Mouse (Mus musculus) midbrain, embryonic 16.5 days (tissue): ENCODE results near the gene Il12rb1. TPM values are rescaled to one million over a fixed set of nuclear protein-coding genes. Genes with fewer than 3 reads are reported as not detected.
A peak's percentile ranks its signal among the peaks of the same experiment; 100 is the strongest.

Experiments used
- ATAC-seq: fragments of 200-750 bp; cut with Nextera tagmentation; 2 replicates; pipeline ENCODE4 v1.8.0; 2017; ENCODE audit warnings: moderate TSS enrichment
- H3K27ac ChIP-seq: fragments of 300-500 bp; sonication (generic); 2 replicates; pipeline ENCODE4 v1.5.1; 2014; ENCODE audit warnings: mild to moderate bottlenecking, low read length, mixed read lengths
- H3K27me3 ChIP-seq: fragments of 300-500 bp; sonication (generic); 2 replicates; pipeline ENCODE4 v1.6.1; 2014; ENCODE audit warnings: low read depth, low read length, mixed read lengths; ENCODE audit not compliant: control insufficient read depth, insufficient read depth
- H3K36me3 ChIP-seq: fragments of 300-500 bp; sonication (generic); 2 replicates; pipeline ENCODE4 v1.6.1; 2014; ENCODE audit warnings: mild to moderate bottlenecking, low read length, moderate library complexity, mixed read lengths; ENCODE audit not compliant: control insufficient read depth, insufficient read depth
- H3K4me1 ChIP-seq: fragments of 300-500 bp; sonication (generic); 2 replicates; pipeline ENCODE4 v1.6.1; 2014; ENCODE audit warnings: mild to moderate bottlenecking, low read length, mixed read lengths; ENCODE audit not compliant: control insufficient read depth, insufficient read depth
- H3K4me2 ChIP-seq: fragments of 300-500 bp; sonication (generic); 2 replicates; pipeline ENCODE4 v1.6.1; 2014; ENCODE audit warnings: mild to moderate bottlenecking, low read length, mixed read lengths
- H3K4me3 ChIP-seq: fragments of 300-500 bp; sonication (generic); 2 replicates; pipeline ENCODE4 v1.5.1; 2014; ENCODE audit warnings: low read depth, mild to moderate bottlenecking, low read length, moderate library complexity, mixed read lengths
- H3K9ac ChIP-seq: fragments of 300-500 bp; sonication (generic); 2 replicates; pipeline ENCODE4 v1.6.1; 2014; ENCODE audit warnings: low read depth, low read length, mixed read lengths
- H3K9me3 ChIP-seq: fragments of 300-500 bp; sonication (generic); replicated peaks from 2 replicates; pipeline ENCODE4 v1.6.1; 2014; ENCODE audit warnings: mild to moderate bottlenecking, low read length, mixed read lengths; ENCODE audit not compliant: control insufficient read depth, poor library complexity, severe bottlenecking
- WGBS: fragments of 180-500 bp; shearing (Covaris S2); extraction: QIAGEN DNeasy Blood & Tissue Kit; methylation state at CpG from one replicate; pipeline ENCODE4 v1.1.7; 2014; 5-methylcytosine and 5-hydroxymethylcytosine counted together
- polyA plus RNA-seq: library from polyadenylated mRNA; unstranded; fragments of >200 nt; fragmentation: Nextera tagmentation; extraction: Ambion mirVana; gene quantifications from 2 replicates; pipeline ENCODE4 v1.2.1, GENCODE M21; 2015

Gene Il12rb1
- polyA plus RNA-seq, 1 experiment from 2014 or later = 0.08 TPM

- ATAC-seq = no peak
These were observed 45.6 kb downstream of the Il12rb1 start for GRCm38 (mm10) chr8:70853863-70854262.

GRCm38 (mm10) chr8:70856028-70856427, 47.8 kb downstream of the Il12rb1 start:
- peaks cover 18% of the 10 kb centered on the region for H3K4me1 ChIP-seq
- H3K27me3 ChIP-seq = no peaks in the 10 kb centered on the region
- H3K27ac ChIP-seq = no peak overlapping the region
- H3K9ac ChIP-seq = no peak overlapping the region; the same call in 1 of the 2 replicates
- H3K9me3 ChIP-seq = no peaks in the 10 kb centered on the region
- ATAC-seq = no peak
- peak overlapping the region; percentile 89 for H3K4me2 ChIP-seq
- no peak overlapping the region; the same call in 1 of the 2 replicates for H3K4me3 ChIP-seq
- WGBS = 70% methylated on average over 5 of the region's 5 CpGs
- H3K36me3 ChIP-seq = 0 out of 2 replicates have a peak, but pooled peaks cover 3% of the 10 kb centered on the region

More at GRCm38 (mm10) chr8:70853863-70854262, 45.6 kb downstream of the Il12rb1 start:
- 79% methylated on average over 2 of the region's 2 CpGs for WGBS
- Histone ChIP-seq H3K4me1 (peaks cover 18% of the 10 kb centered on the region), H3K27me3 (no peaks in the 10 kb centered on the region), H3K9me3 (no peaks in the 10 kb centered on the region), H3K4me3 (no peak overlapping the region), H3K4me2 (no peak overlapping the region), H3K36me3 (peaks cover 5% of the 10 kb centered on the region; the same call in 1 of the 2 replicates), H3K9ac (no peak overlapping the region), H3K27ac (no peak overlapping the region)

GRCm38 (mm10) chr8:70856541-70857197, 48.4 kb downstream of the Il12rb1 start:
- Histone ChIP-seq H3K27me3 (no peaks in the 10 kb centered on the region), H3K36me3 (0 out of 2 replicates have a peak, but pooled peaks cover 3% of the 10 kb centered on the region), H3K4me1 (peaks cover 18% of the 10 kb centered on the region), H3K4me3 (peak overlapping the region; percentile 58), H3K4me2 (peak overlapping the region; percentile 89), H3K9me3 (no peaks in the 10 kb centered on the region), H3K27ac (no peak overlapping the region), H3K9ac (peak overlapping the region; percentile 82)
- WGBS = 6% methylated on average over 31 of the region's 33 CpGs
- peak; percentile 74 for ATAC-seq

GRCm38 (mm10) chr8:70857516-70857915, 49.3 kb downstream of the Il12rb1 start:
- H3K4me1 ChIP-seq = peaks cover 23% of the 10 kb centered on the region
- WGBS = 7% methylated on average over 4 of the region's 4 CpGs
- ATAC-seq = no peak
- H3K27ac ChIP-seq = no peak overlapping the region
- no peaks in the 10 kb centered on the region for H3K27me3 ChIP-seq
- H3K36me3 ChIP-seq = no peaks in the 10 kb centered on the region
- H3K4me2 ChIP-seq = peak overlapping the region; percentile 89; the same call in 1 of the 2 replicates
- H3K9ac ChIP-seq = 0 out of 2 replicates have a peak overlapping the region, but pooled peaks have one; percentile 16
- H3K9me3 ChIP-seq = no peaks in the 10 kb centered on the region
- no peak overlapping the region for H3K4me3 ChIP-seq

- under 1% methylated on average over 55 of the region's 55 CpGs for WGBS
These were observed 54.8 kb downstream of the Il12rb1 start, which contains the start of gene Kcnn1 for GRCm38 (mm10) chr8:70862824-70863641. Kcnn1 (minus strand) TSS chr8:70863258.

GRCm38 (mm10) chr8:70863956-70864711, 55.9 kb downstream of the Il12rb1 start:
- Histone ChIP-seq H3K27ac (peak overlapping the region; percentile 97), H3K4me1 (peaks cover 40% of the 10 kb centered on the region), H3K27me3 (no peaks in the 10 kb centered on the region), H3K9me3 (no peaks in the 10 kb centered on the region), H3K36me3 (0 out of 2 replicates have a peak, but pooled peaks cover 7% of the 10 kb centered on the region), H3K9ac (peak overlapping the region; percentile 64), H3K4me2 (peak overlapping the region; percentile 94), H3K4me3 (peak overlapping the region; percentile 56)
- no peak for ATAC-seq
- 1% methylated on average over 46 of the region's 46 CpGs for WGBS

More at GRCm38 (mm10) chr8:70862824-70863641, 54.8 kb downstream of the Il12rb1 start, which contains the start of gene Kcnn1:
- H3K4me2 ChIP-seq = peak within 1 kb of the TSS; percentile 94
- H3K27ac ChIP-seq = peak within 1 kb of the TSS; percentile 97
- ATAC-seq = no peak
- H3K9ac ChIP-seq = peak within 1 kb of the TSS; percentile 64
- peaks cover 33% of the 10 kb centered on the region for H3K4me1 ChIP-seq
- H3K9me3 ChIP-seq = no peaks in the 10 kb centered on the region
- 0 out of 2 replicates have a peak, but pooled peaks cover 5% of the 10 kb centered on the region for H3K36me3 ChIP-seq
- H3K4me3 ChIP-seq = peak within 1 kb of the TSS; percentile 56
- no peaks in the 10 kb centered on the region for H3K27me3 ChIP-seq

GRCm38 (mm10) chr8:70864712-70865221, 56.5 kb downstream of the Il12rb1 start:
- Histone ChIP-seq H3K27ac (peak overlapping the region; percentile 97), H3K27me3 (no peaks in the 10 kb centered on the region), H3K4me1 (peaks cover 44% of the 10 kb centered on the region), H3K9ac (peak overlapping the region; percentile 64), H3K4me3 (peak overlapping the region; percentile 56), H3K36me3 (0 out of 2 replicates have a peak, but pooled peaks cover 7% of the 10 kb centered on the region), H3K9me3 (no peaks in the 10 kb centered on the region), H3K4me2 (peak overlapping the region; percentile 94)
- peak; percentile 37 for ATAC-seq
- WGBS = under 1% methylated on average over 24 of the region's 24 CpGs

- Histone ChIP-seq H3K9ac (peak overlapping the region; percentile 64), H3K27me3 (no peaks in the 10 kb centered on the region), H3K4me3 (peak overlapping the region; percentile 56), H3K27ac (peak overlapping the region; percentile 97), H3K36me3 (0 out of 2 replicates have a peak, but pooled peaks cover 7% of the 10 kb centered on the region), H3K4me1 (peaks cover 45% of the 10 kb centered on the region), H3K9me3 (no peaks in the 10 kb centered on the region), H3K4me2 (peak overlapping the region; percentile 94)
- peak; percentile 83 for ATAC-seq
- 1% methylated on average over 45 of the region's 46 CpGs for WGBS
These were observed 57.2 kb downstream of the Il12rb1 start for GRCm38 (mm10) chr8:70865350-70866000.
